Mouse (Mus musculus) forebrain, embryonic 13.5 days (tissue): ENCODE results near the gene Myh14. TPM values are rescaled to one million over a fixed set of nuclear protein-coding genes. Genes with fewer than 3 reads are reported as not detected.
A peak's percentile ranks its signal among the peaks of the same experiment; 100 is the strongest.

Experiments used
- ATAC-seq: fragments of 200-750 bp; cut with Nextera tagmentation; 2 replicates; pipeline ENCODE4 v1.8.0; 2017
- H3K27ac ChIP-seq: fragments of 300-500 bp; sonication (generic); 2 replicates; pipeline ENCODE4 v1.5.1; 2015; ENCODE audit warnings: inconsistent platforms, mild to moderate bottlenecking, moderate library complexity
- H3K27me3 ChIP-seq: fragments of 300-500 bp; sonication (generic); 2 replicates; pipeline ENCODE4 v1.6.1; 2015; ENCODE audit warnings: mild to moderate bottlenecking, inconsistent platforms
- H3K36me3 ChIP-seq: fragments of 300-500 bp; sonication (generic); 2 replicates; pipeline ENCODE4 v1.6.1; 2015; ENCODE audit warnings: mild to moderate bottlenecking, inconsistent platforms; ENCODE audit not compliant: poor library complexity, severe bottlenecking
- H3K4me1 ChIP-seq: fragments of 300-500 bp; sonication (generic); 2 replicates; pipeline ENCODE4 v1.6.1; 2015; ENCODE audit warnings: inconsistent platforms
- H3K4me2 ChIP-seq: fragments of 300-500 bp; sonication (generic); 2 replicates; pipeline ENCODE4 v1.6.1; 2015; ENCODE audit warnings: inconsistent platforms, mild to moderate bottlenecking, moderate library complexity
- H3K4me3 ChIP-seq: fragments of 300-500 bp; sonication (generic); 2 replicates; pipeline ENCODE4 v1.5.1; 2015; ENCODE audit warnings: mild to moderate bottlenecking, inconsistent platforms
- H3K9ac ChIP-seq: fragments of 300-500 bp; sonication (generic); 2 replicates; pipeline ENCODE4 v1.6.1; 2015; ENCODE audit warnings: mild to moderate bottlenecking, inconsistent platforms
- H3K9me3 ChIP-seq: fragments of 300-500 bp; sonication (generic); replicated peaks from 2 replicates; pipeline ENCODE4 v1.6.1; 2016; ENCODE audit warnings: inconsistent platforms
- WGBS: fragments of 180-500 bp; shearing (Covaris S2); methylation state at CpG from one replicate; pipeline ENCODE4 v1.1.7; 2015; 5-methylcytosine and 5-hydroxymethylcytosine counted together
- polyA plus RNA-seq: library from polyadenylated mRNA; unstranded; fragments of >200 nt; fragmentation: Nextera tagmentation; extraction: Ambion mirVana; gene quantifications from 2 replicates; pipeline ENCODE4 v1.2.1, GENCODE M21; 2015

Gene Myh14
- polyA plus RNA-seq, 1 experiment from 2014 or later: 0.49 TPM

DNA sequence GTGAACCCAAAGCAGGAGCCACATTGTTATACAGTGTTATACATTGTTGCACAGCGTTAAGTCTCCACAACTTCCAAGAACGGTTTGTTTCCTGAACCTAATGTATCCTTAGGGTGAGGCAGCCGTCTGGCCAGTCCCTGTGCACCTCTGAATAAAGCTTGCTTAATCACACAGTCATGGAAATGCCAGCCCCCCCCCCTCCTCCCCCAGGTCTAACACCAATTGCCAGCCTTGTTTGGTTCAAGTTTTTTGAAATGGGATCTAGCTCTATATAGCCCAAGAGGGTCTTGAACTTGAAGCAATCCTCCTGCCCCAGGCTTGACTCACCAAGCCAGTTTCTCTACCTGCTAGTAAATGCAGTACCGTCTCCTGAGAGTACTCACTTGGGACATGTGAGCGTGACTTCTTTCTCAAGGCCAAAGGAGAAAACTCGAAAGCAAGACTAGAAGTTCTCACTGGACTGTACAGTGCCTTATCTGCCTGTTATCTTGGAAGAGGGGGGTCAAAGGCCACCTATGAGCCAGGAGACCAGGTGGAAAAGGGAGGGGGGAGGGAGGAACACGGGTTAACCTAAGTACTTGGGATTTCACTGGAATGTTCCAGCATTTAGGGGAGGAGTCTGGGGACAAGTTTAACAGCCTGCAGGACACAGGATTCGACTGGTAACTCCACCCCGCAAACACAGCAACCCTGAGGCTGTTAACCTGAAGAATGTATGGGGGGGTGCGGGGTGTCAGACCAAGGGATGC, 23.0 kb upstream of the Myh14 start:
- Histone ChIP-seq H3K4me2 (no peak overlapping the region), H3K27ac (no peak overlapping the region), H3K9me3 (no peaks in the 10 kb centered on the region), H3K4me3 (no peak overlapping the region), H3K27me3 (no peaks in the 10 kb centered on the region; the same call in 1 of the 2 replicates), H3K9ac (no peak overlapping the region), H3K36me3 (no peaks in the 10 kb centered on the region), H3K4me1 (peaks cover 11% of the 10 kb centered on the region)
- whole genome bisulfite sequencing: 82% methylated on average over 10 of the region's 10 CpGs
- ATAC-seq: no peak

DNA sequence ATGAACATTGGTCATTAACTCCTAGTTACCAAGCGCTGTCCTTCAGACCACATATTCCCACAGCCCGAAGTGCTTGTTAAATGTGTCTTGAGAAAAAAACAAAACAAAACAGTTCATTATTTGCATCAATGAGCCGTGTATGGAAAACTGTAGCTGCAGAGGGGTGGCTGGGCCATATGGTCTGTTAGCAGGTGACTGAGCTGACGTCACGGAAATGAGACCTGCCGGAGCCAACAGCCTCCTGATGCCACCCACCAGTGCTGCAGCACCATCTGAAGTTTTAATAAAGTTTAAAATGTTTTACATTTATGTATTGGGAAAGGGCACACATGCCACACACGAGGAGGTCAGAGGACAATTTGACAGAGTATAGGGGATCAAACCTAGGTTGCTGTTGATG, 18.7 kb upstream of the Myh14 start:
- Histone ChIP-seq H3K9me3 (no peaks in the 10 kb centered on the region), H3K27me3 (no peaks in the 10 kb centered on the region), H3K36me3 (no peaks in the 10 kb centered on the region), H3K4me3 (no peak overlapping the region), H3K4me1 (peaks cover 21% of the 10 kb centered on the region), H3K4me2 (no peak overlapping the region), H3K9ac (no peak overlapping the region), H3K27ac (no peak overlapping the region)
- WGBS: 89% methylated on average over 7 of the region's 7 CpGs
- no peak for ATAC-seq

DNA sequence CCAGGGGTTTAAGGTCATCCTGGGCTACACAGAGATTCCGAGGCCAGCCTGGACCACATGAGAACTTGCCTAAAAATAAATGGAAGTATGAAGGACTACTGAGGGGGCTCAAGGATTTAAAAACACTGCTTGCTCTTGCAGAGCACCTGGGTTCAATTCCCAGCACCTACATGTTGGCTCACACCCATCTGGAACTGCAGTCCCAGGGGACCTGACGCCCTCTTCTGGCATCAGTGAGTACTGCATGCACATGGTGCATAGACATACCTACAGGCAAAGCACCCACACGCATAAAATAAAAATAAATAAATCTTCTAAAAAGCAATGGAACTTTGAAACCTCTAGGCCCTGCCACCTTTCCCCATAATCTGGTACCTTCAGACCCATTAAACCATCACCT, 18.2 kb upstream of the Myh14 start:
- no peak for ATAC-seq
- Histone ChIP-seq H3K27ac (no peak overlapping the region), H3K4me3 (no peak overlapping the region), H3K27me3 (no peaks in the 10 kb centered on the region), H3K4me1 (peaks cover 21% of the 10 kb centered on the region), H3K9ac (no peak overlapping the region), H3K36me3 (no peaks in the 10 kb centered on the region), H3K9me3 (no peaks in the 10 kb centered on the region), H3K4me2 (no peak overlapping the region)
- WGBS: 69% methylated on average over 3 of the region's 3 CpGs

DNA sequence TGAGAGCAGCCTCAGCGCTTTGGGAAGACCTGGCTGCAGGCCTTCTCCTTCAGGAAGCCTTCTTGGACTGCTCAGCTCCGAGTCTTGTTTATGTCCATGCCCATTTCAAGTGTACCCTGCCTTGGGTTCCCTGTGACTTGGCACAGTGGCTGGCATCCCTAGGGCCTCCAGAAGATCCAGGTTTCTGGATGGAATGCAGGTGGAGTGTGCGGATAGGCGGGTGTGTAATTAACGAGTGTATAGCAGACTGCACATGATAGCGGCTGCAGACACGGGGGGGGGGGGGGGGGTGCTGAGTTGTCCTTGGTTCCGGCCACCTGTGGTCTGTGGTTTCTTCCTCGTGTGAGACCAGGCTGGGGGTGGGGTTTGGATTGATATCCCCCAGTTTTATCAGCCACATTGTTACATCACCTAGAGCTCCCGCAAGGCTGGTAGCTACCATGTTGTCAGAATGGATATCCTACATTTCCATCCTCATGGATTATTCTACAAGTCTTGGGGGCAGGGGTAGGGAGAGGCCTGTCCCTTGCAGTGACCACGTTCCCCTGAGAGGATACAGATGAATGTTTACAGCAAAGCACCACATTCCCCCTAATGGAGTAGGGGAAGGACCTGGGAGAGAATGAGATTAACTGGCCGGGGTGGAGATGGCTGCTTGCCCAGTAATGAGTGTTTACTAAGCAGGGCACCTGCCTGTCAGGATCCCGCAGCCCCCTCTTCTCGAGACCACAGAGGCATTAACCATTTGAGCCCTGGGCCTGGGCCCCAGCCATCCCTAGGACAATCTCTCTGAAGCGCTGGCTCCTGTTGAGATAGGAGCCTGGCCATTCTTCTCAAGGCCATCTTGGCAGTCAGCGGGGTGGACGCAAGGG, 15.1 kb upstream of the Myh14 start:
- no peak overlapping the region for H3K4me3 ChIP-seq
- no peaks in the 10 kb centered on the region for H3K9me3 ChIP-seq
- H3K36me3 ChIP-seq: no peaks in the 10 kb centered on the region
- no peak overlapping the region for H3K4me2 ChIP-seq
- no peaks in the 10 kb centered on the region for H3K27me3 ChIP-seq
- H3K9ac ChIP-seq: peak overlapping the region; percentile 43; the same call in 1 of the 2 replicates
- peak; percentile 62; the same call in 1 of the 2 replicates for ATAC-seq
- WGBS: 45% methylated on average over 17 of the region's 17 CpGs
- H3K4me1 ChIP-seq: peaks cover 21% of the 10 kb centered on the region
- H3K27ac ChIP-seq: no peak overlapping the region

DNA sequence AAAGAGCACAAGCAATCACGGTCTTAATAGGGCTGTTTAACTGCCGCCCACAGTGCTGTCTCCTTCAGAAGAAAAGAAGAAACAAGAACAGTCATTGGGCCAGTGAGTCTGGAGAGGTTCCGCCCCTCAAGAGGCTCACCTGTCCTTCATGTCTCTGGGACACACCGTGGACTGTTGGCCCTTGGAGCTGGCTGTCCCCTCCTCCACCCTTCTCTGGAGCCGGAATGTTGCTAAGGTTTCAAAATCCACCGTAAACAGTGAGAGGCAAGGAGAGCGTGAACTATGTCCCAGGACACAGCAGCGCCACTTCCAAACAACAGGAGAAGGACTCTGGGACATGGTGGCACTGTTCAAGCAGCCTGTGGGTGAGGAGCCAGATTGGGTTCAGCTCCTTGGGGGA, 13.0 kb upstream of the Myh14 start:
- Histone ChIP-seq H3K27ac (no peak overlapping the region), H3K4me2 (no peak overlapping the region), H3K36me3 (no peaks in the 10 kb centered on the region), H3K27me3 (no peaks in the 10 kb centered on the region), H3K4me3 (no peak overlapping the region), H3K9me3 (no peaks in the 10 kb centered on the region), H3K9ac (no peak overlapping the region), H3K4me1 (peaks cover 21% of the 10 kb centered on the region)
- WGBS: 84% methylated on average over 8 of the region's 8 CpGs
- no peak for ATAC-seq

DNA sequence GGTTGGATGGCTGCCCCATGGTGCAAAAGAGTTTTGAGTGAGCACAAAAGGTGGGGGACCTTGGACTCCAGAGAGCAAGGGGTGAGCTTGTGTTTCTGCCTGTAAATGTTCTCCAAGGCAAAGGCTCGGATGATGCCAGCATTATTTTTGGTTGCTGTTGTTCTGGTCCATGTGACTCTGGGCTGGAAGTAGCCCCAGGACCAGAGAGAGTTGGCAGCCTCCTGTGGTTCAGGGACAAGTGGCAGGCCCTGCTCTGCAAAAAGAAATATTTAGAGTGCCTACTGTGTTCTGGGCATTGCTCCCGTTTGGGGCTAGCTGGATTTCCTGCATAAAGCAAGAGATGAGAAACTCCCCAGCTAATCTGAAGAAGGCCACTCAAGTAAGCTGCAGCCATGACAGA, 6.0 kb upstream of the Myh14 start:
- 59% methylated on average over 2 of the region's 2 CpGs for WGBS
- Histone ChIP-seq H3K4me1 (0 out of 2 replicates have a peak, but pooled peaks cover under 1% of the 10 kb centered on the region), H3K27me3 (no peaks in the 10 kb centered on the region; the same call in 1 of the 2 replicates), H3K27ac (no peak overlapping the region), H3K9ac (no peak overlapping the region), H3K4me3 (no peak overlapping the region), H3K36me3 (no peaks in the 10 kb centered on the region), H3K9me3 (no peaks in the 10 kb centered on the region), H3K4me2 (no peak overlapping the region)
- ATAC-seq: no peak

DNA sequence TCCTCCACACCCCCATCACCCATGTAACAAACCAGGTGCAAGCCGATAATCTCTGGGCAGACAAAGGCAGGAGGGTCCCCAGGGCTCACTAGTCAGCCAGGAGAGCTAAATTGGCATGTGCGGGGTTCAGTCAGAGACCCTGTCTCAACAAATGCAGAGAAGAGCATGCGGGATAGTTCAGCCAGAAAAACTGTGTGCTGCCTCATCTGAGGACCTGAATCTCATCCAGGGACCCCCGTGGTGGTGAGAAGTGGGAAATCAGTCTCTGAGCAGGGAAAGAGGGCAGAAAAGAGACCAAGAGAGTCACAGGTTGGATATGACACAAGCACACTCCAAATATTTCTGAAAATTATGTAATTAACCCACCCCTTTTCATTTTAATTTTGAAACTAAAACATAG, 5.5 kb upstream of the Myh14 start:
- 48% methylated on average over 4 of the region's 4 CpGs for WGBS
- no peaks in the 10 kb centered on the region for H3K9me3 ChIP-seq

DNA sequence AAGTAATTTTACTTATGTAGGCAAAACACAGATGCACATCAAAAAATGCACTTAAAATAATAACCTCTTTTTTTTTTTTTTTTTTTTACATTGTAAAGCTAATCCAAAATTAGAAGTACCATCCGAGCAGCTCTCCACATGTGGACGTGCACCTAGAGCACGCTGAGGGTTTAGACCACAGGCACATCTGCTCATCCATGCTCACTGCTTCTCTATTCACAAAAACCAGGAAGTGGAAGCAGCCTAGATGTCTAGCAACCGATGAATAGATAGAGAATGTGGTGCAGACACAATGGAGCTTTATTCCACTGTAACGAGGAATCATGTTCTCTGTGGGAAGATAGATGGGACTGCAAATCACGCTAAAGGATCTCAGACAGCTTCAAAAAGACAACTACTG, 4.5 kb upstream of the Myh14 start:
- no peak for ATAC-seq

More for the DNA sequence above, 5.5 kb upstream of the Myh14 start:
- H3K27ac ChIP-seq: no peak overlapping the region
- H3K4me2 ChIP-seq: no peak overlapping the region
- H3K9ac ChIP-seq: no peak overlapping the region
- no peaks in the 10 kb centered on the region for H3K36me3 ChIP-seq
- no peak for ATAC-seq
- no peak overlapping the region for H3K4me3 ChIP-seq
- H3K27me3 ChIP-seq: no peaks in the 10 kb centered on the region; the same call in 1 of the 2 replicates
- peaks cover 5% of the 10 kb centered on the region for H3K4me1 ChIP-seq

DNA sequence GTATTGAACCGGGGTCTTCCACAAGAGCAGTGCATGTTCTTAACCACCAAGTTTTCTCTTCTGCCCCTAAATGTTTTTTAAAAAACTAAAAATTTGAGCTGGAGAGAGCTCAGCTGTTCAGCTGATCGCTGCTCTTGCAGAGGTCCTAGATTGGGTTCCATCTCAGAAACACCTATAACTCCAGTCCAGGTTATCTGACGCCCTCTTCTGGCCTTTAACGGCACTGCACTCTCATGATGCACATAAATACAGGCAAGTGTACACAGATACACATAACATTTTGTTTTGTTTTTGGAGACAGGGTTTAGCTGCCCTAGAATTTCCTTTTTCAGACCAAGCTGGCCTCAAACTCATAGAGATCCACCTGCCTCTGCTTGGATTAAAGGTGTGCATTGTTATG, 3.9 kb upstream of the Myh14 start:
- H3K9me3 ChIP-seq: no peaks in the 10 kb centered on the region
- ATAC-seq: no peak
- no peak overlapping the region for H3K9ac ChIP-seq
- H3K4me3 ChIP-seq: no peak overlapping the region
- H3K27ac ChIP-seq: no peak overlapping the region
- peaks cover 14% of the 10 kb centered on the region for H3K4me1 ChIP-seq
- H3K36me3 ChIP-seq: no peaks in the 10 kb centered on the region
- WGBS: 74% methylated on average over 4 of the region's 4 CpGs
- H3K27me3 ChIP-seq: peaks cover 9% of the 10 kb centered on the region; the same call in 1 of the 2 replicates
- no peak overlapping the region for H3K4me2 ChIP-seq

More for the DNA sequence above, 4.5 kb upstream of the Myh14 start:
- H3K27ac ChIP-seq: no peak overlapping the region
- WGBS: 54% methylated on average over 6 of the region's 6 CpGs
- H3K9me3 ChIP-seq: no peaks in the 10 kb centered on the region
- H3K4me3 ChIP-seq: no peak overlapping the region
- H3K36me3 ChIP-seq: no peaks in the 10 kb centered on the region
- no peak overlapping the region for H3K9ac ChIP-seq
- no peak overlapping the region for H3K4me2 ChIP-seq
- H3K4me1 ChIP-seq: peaks cover 14% of the 10 kb centered on the region
- H3K27me3 ChIP-seq: peaks cover 5% of the 10 kb centered on the region; the same call in 1 of the 2 replicates

DNA sequence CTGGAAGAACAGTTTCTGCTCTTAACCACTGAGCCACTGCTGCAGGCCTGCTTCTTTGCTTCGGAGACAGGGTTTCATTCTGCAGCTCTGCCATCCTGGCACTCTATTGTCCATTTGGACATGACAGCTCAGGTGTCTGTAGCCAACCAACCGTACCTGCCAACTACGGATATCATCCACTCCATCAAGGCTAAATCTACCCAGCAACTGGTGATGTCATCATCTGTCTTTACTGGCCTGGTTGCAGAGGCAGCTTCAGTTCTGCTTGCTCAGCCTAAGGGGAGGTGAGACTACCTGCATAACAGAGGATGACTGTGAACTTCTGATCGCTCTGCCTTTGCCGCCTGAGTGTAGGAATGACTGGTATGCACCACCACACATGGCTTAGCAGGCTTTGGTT, 1.6 kb upstream of the Myh14 start:
- H3K27ac ChIP-seq: no peak overlapping the region
- H3K9me3 ChIP-seq: no peaks in the 10 kb centered on the region
- H3K27me3 ChIP-seq: peaks cover 25% of the 10 kb centered on the region
- no peak overlapping the region for H3K4me2 ChIP-seq
- 79% methylated on average over 5 of the region's 5 CpGs for WGBS
- H3K9ac ChIP-seq: no peak overlapping the region
- no peaks in the 10 kb centered on the region for H3K36me3 ChIP-seq
- no peak overlapping the region for H3K4me3 ChIP-seq
- H3K4me1 ChIP-seq: peaks cover 14% of the 10 kb centered on the region
- no peak for ATAC-seq

DNA sequence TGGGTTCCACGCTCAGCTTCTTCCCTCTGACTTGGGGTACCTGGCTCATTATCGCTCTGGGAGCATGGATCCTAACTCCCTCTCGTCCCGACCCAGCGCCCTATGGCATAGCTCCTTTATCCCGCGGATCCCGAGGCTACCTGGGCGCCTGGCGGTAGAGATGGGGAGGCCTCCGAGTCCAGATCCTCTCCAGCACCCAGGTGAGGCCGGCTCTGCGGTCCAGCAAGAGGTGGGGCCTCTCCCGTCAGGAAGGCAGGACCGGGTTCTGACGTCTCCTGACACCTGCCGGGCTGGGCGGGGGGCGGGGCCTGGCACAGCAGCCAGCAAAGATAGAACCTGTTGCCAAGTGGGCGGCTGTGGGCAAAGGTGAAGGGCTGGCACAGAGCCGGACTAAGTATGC, 1.5 kb downstream of the Myh14 start:
- H3K27me3 ChIP-seq: peaks cover 25% of the 10 kb centered on the region
- WGBS: 16% methylated on average over 21 of the region's 21 CpGs
- no peak overlapping the region for H3K4me2 ChIP-seq
- no peak overlapping the region for H3K27ac ChIP-seq
- H3K9ac ChIP-seq: no peak overlapping the region
- H3K4me3 ChIP-seq: no peak overlapping the region
- no peak for ATAC-seq
- no peaks in the 10 kb centered on the region for H3K9me3 ChIP-seq
- peaks cover 14% of the 10 kb centered on the region for H3K4me1 ChIP-seq
- H3K36me3 ChIP-seq: no peaks in the 10 kb centered on the region

DNA sequence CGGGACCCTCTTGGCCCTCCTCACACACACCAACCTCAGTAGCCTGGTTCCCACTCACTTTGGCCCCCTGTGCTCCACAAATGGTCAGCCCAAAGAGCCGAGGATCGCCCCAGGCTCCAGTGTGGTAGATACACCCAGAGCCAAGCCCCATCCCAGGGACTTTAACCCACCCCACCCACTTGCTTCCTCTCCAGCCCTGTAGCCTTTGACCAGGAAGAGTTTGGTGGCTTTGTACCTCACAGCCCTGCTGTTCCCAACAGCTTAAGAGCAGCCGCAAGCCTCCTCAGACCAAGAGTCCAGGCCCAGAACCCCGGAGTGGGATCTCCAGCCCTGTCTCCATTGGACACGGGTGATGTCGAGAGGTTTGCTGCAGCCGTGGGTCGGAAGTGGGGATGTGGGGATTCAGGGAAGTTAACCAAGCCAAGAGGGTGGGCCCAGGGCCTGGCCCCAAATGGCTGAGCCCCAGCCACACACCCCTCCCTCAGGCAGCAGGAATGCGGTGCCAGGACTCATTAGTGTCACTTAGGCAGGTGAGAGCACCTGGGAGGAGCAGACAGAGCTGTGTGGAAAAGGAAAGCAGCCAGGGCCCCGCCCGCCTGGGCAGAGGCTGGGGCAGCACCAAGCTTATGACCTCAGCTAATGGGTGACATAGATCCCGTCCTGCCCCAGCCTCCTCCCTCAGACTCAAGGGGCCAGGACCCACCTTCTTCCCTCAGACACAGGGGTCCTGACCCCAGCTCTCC, 2.5 kb downstream of the Myh14 start:
- 75% methylated on average over 13 of the region's 13 CpGs for WGBS
- no peak for ATAC-seq
- Histone ChIP-seq H3K36me3 (no peaks in the 10 kb centered on the region), H3K4me2 (no peak overlapping the region), H3K9me3 (no peaks in the 10 kb centered on the region), H3K27me3 (peaks cover 25% of the 10 kb centered on the region), H3K27ac (no peak overlapping the region), H3K9ac (no peak overlapping the region), H3K4me1 (peaks cover 14% of the 10 kb centered on the region), H3K4me3 (no peak overlapping the region)
